Comparison of ENCODE assay signal across 7 mouse cellular contexts in the genomic region with DNA sequence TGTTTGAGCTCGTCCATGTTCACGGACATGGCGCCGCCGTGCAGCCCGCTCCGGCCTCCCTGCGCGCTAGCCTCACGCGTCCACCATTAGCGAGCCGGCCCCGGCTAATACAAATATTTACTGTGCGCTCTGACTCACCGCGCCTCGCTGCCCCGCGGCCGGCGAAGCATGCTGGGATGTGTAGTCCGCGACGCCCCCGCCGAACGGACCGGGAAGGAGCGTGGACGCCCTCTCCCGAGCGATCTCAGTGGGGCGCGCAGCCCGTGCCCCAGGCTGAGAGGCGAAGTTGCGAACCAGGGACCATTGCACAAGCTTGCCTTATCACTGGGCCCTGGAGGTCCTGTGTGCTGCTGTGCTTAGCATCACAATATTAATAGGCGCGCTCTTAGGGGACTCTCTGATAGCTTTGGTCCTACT. TPM values are rescaled to one million over a fixed set of nuclear protein-coding genes. Genes with fewer than 3 reads are reported as not detected.
DNase-seq lines count a peak whose midpoint lies in the region; ATAC-seq and TF ChIP-seq lines count a peak whose summit lies in the region.

No protein-coding gene starts in this region.

- peak overlapping the region; percentile 83 for H3K4me2 ChIP-seq in embryonic facial prominence, embryonic 11.5 days (ENCODE audit: low read depth, low read length)
- H3K4me2 ChIP-seq in limb, embryonic 11.5 days (ENCODE audit: low read depth, severe bottlenecking), result peak overlapping the region; percentile 82
- peak overlapping the region; percentile 89 for H3K4me2 ChIP-seq in midbrain, embryonic 13.5 days (replicated peaks)

- no peak for TF ChIP-seq CTCF in small intestine, adult 2 months (IDR thresholded peaks at IDR 0.05; ENCODE audit: extremely low read depth, insufficient read length, insufficient replicate concordance, low read depth, low read length)

- H3K9me3 ChIP-seq in embryonic facial prominence, embryonic 11.5 days (replicated peaks; ENCODE audit: control insufficient read depth, low read length), result no peaks in the 10 kb centered on the region
- no peaks in the 10 kb centered on the region for H3K9me3 ChIP-seq in limb, embryonic 11.5 days (ENCODE audit: control insufficient read depth, low read length)
- H3K9me3 ChIP-seq in midbrain, embryonic 13.5 days, result no peaks in the 10 kb centered on the region

- no peaks in the 10 kb centered on the region for H3K36me3 ChIP-seq in embryonic facial prominence, embryonic 11.5 days (replicated peaks; ENCODE audit: control insufficient read depth, insufficient read depth, low read depth, low read length)
- peaks cover 6% of the 10 kb centered on the region for H3K36me3 ChIP-seq in limb, embryonic 11.5 days (ENCODE audit: control insufficient read depth, insufficient read depth, low read length)
- peaks cover 21% of the 10 kb centered on the region for H3K36me3 ChIP-seq in midbrain, embryonic 13.5 days
- peaks cover 4% of the 10 kb centered on the region for H3K36me3 ChIP-seq in small intestine, adult 2 months (ENCODE audit: control insufficient read depth, insufficient read depth, low read length)

- peak; percentile 92 for DNase-seq in adrenal gland, postnatal 25 days
- DNase-seq in embryonic facial prominence, embryonic 11.5 days (ENCODE audit: low spot score), result peak; percentile 89
- peak; percentile 99 for DNase-seq in heart, adult 11 months
- DNase-seq in kidney, adult 18-20 months, result peak; percentile 91
- DNase-seq in limb, embryonic 11.5 days (ENCODE audit: low spot score), result peak; percentile 90

- H3K4me3 ChIP-seq in embryonic facial prominence, embryonic 11.5 days (ENCODE audit: low read depth, low read length), result peak overlapping the region; percentile 88
- H3K4me3 ChIP-seq in limb, embryonic 11.5 days (ENCODE audit: low read depth, low read length), result peak overlapping the region; percentile 86
- H3K4me3 ChIP-seq in midbrain, embryonic 13.5 days (replicated peaks), result peak overlapping the region; percentile 84
- peak overlapping the region; percentile 98 for H3K4me3 ChIP-seq in small intestine, adult 2 months (ENCODE audit: low read depth, low read length)

- peaks cover 4% of the 10 kb centered on the region; the same call in 1 of the 2 replicates for H3K4me1 ChIP-seq in embryonic facial prominence, embryonic 11.5 days (ENCODE audit: control insufficient read depth, insufficient read depth, low read length)
- peaks cover 14% of the 10 kb centered on the region; the same call in 1 of the 2 replicates for H3K4me1 ChIP-seq in limb, embryonic 11.5 days (ENCODE audit: control insufficient read depth, insufficient read depth, low read length)
- H3K4me1 ChIP-seq in midbrain, embryonic 13.5 days (replicated peaks), result peaks cover 43% of the 10 kb centered on the region
- H3K4me1 ChIP-seq in small intestine, adult 2 months (ENCODE audit: control insufficient read depth, insufficient read depth, insufficient read length, low read length), result peaks cover 25% of the 10 kb centered on the region

- under 1% methylated on average over 40 of the region's 40 CpGs for WGBS in embryonic facial prominence, embryonic 11.5 days
- WGBS in limb, embryonic 11.5 days, result under 1% methylated on average over 40 of the region's 40 CpGs
- WGBS in midbrain, embryonic 13.5 days, result 0% methylated on average over 40 of the region's 40 CpGs
- WGBS in small intestine, adult 2 months, result under 1% methylated on average over 40 of the region's 40 CpGs

- peak; percentile 96 for TF ChIP-seq POLR2A in small intestine, adult 2 months (IDR thresholded peaks at IDR 0.05; ENCODE audit: low read depth, low read length)

- H3K27ac ChIP-seq in embryonic facial prominence, embryonic 11.5 days (replicated peaks; ENCODE audit: low read depth, low read length), result peak overlapping the region; percentile 92
- peak overlapping the region; percentile 96 for H3K27ac ChIP-seq in limb, embryonic 11.5 days (replicated peaks; ENCODE audit: low read depth, low read length)
- H3K27ac ChIP-seq in midbrain, embryonic 13.5 days, result peak overlapping the region; percentile 97
- H3K27ac ChIP-seq in small intestine, adult 2 months (ENCODE audit: insufficient read depth, low read depth, low read length), result peak overlapping the region; percentile 100

- H3K27me3 ChIP-seq in embryonic facial prominence, embryonic 11.5 days (ENCODE audit: control insufficient read depth, insufficient read depth, low read length), result no peaks in the 10 kb centered on the region
- H3K27me3 ChIP-seq in limb, embryonic 11.5 days (ENCODE audit: control insufficient read depth, insufficient read depth, low read length), result no peaks in the 10 kb centered on the region
- no peaks in the 10 kb centered on the region for H3K27me3 ChIP-seq in midbrain, embryonic 13.5 days
- no peaks in the 10 kb centered on the region for H3K27me3 ChIP-seq in small intestine, adult 2 months (ENCODE audit: control insufficient read depth, insufficient read depth, low read length)

- peak; percentile 63 for ATAC-seq in embryonic facial prominence, embryonic 11.5 days (replicated peaks; ENCODE audit: insufficient number of reproducible peaks, low FRiP score, low TSS enrichment, low read depth)
- peak; percentile 60 for ATAC-seq in limb, embryonic 11.5 days (ENCODE audit: insufficient number of reproducible peaks, low FRiP score, low TSS enrichment, low read depth)
- ATAC-seq in midbrain, embryonic 13.5 days, result peak; percentile 82

- peak overlapping the region; percentile 76 for H3K9ac ChIP-seq in embryonic facial prominence, embryonic 11.5 days (replicated peaks; ENCODE audit: low read length)
- H3K9ac ChIP-seq in limb, embryonic 11.5 days (ENCODE audit: low read length), result peak overlapping the region; percentile 82
- H3K9ac ChIP-seq in midbrain, embryonic 13.5 days (replicated peaks), result peak overlapping the region; percentile 86

RNA-seq across cellular contexts. Expression of a gene that starts 0.4 kb away (rescaled TPM):
- total RNA-seq in adrenal gland, postnatal 25 days (2021), result 41.3 and 44.3 TPM in 2 replicates
- 26.2 and 26.4 TPM in 2 replicates for polyA plus RNA-seq in embryonic facial prominence, embryonic 11.5 days (2014; fragmentation: Nextera tagmentation; extraction: Ambion mirVana)
- polyA plus RNA-seq in limb, embryonic 11.5 days (2014; fragmentation: Nextera tagmentation; extraction: Ambion mirVana), result 32.0 and 36.4 TPM in 2 replicates
- 45.8 and 46.2 TPM in 2 replicates for polyA plus RNA-seq in midbrain, embryonic 13.5 days (2015; fragmentation: Nextera tagmentation; extraction: Ambion mirVana)
- 21.0 and 37.1 TPM in 2 replicates for polyA plus RNA-seq in small intestine, adult 2 months (2012; rRNA removed)

RNA-seq across cellular contexts. Expression of a gene that starts 6.3 kb away (rescaled TPM):
- total RNA-seq in adrenal gland, postnatal 25 days (2021), result 75.1 and 85.4 TPM in 2 replicates
- polyA plus RNA-seq in embryonic facial prominence, embryonic 11.5 days (2014; fragmentation: Nextera tagmentation; extraction: Ambion mirVana), result 67.9 and 72.2 TPM in 2 replicates
- polyA plus RNA-seq in limb, embryonic 11.5 days (2014; fragmentation: Nextera tagmentation; extraction: Ambion mirVana), result 79.3 and 79.6 TPM in 2 replicates
- 100 and 101 TPM in 2 replicates for polyA plus RNA-seq in midbrain, embryonic 13.5 days (2015; fragmentation: Nextera tagmentation; extraction: Ambion mirVana)
- polyA plus RNA-seq in small intestine, adult 2 months (2012; rRNA removed), result 81.9 and 164 TPM in 2 replicates

RNA-seq across cellular contexts. Expression of a gene that starts 44.5 kb away (rescaled TPM):
- not detected in 2 replicates for total RNA-seq in adrenal gland, postnatal 25 days (2021)
- 0.28 TPM in 1 of 2 replicates, not detected in the other for polyA plus RNA-seq in embryonic facial prominence, embryonic 11.5 days (2014; fragmentation: Nextera tagmentation; extraction: Ambion mirVana)
- 0.81 and 0.93 TPM in 2 replicates for polyA plus RNA-seq in limb, embryonic 11.5 days (2014; fragmentation: Nextera tagmentation; extraction: Ambion mirVana)
- polyA plus RNA-seq in midbrain, embryonic 13.5 days (2015; fragmentation: Nextera tagmentation; extraction: Ambion mirVana), result 0.40 and 0.50 TPM in 2 replicates
- not detected in 2 replicates for polyA plus RNA-seq in small intestine, adult 2 months (2012; rRNA removed)

RNA-seq across cellular contexts. Expression of a gene that starts 58.8 kb away (rescaled TPM):
- total RNA-seq in adrenal gland, postnatal 25 days (2021), result 63.9 and 76.9 TPM in 2 replicates
- 155 and 164 TPM in 2 replicates for polyA plus RNA-seq in embryonic facial prominence, embryonic 11.5 days (2014; fragmentation: Nextera tagmentation; extraction: Ambion mirVana)
- 163 and 172 TPM in 2 replicates for polyA plus RNA-seq in limb, embryonic 11.5 days (2014; fragmentation: Nextera tagmentation; extraction: Ambion mirVana)
- 130 and 131 TPM in 2 replicates for polyA plus RNA-seq in midbrain, embryonic 13.5 days (2015; fragmentation: Nextera tagmentation; extraction: Ambion mirVana)
- polyA plus RNA-seq in small intestine, adult 2 months (2012; rRNA removed), result 23.7 and 42.6 TPM in 2 replicates

Comparison
In these comparisons a context has a peak if more than half of its experiments do, and no peak if none do; other contexts are left out.
1. Peak in every context shown above with its lines: DNase-seq, ATAC-seq, H3K4me3 ChIP-seq and H3K27ac ChIP-seq.